Mouse (Mus musculus) hematopoietic stem cell, adult 5-6 weeks (primary cell): ENCODE data around the gene Krt18. TPM values are rescaled to one million over a fixed set of nuclear protein-coding genes. Genes with fewer than 3 reads are reported as not detected.
"Not testable (repeated sequence)": the region's sequence is repeated elsewhere in the genome, so short reads cannot be mapped to it uniquely, and the experiment has no call there.

Experiments used
- ATAC-seq, 2 experiments: fragments of 125-278 bp in 1 of 2; replicated peaks in 1 of 2; 2 replicates each; pipeline ENCODE4 v1.8.0; 2016 to 2017; ENCODE audit warnings: inconsistent platforms in 2 of 2, mild to moderate bottlenecking in 2 of 2, moderate number of reproducible peaks in 2 of 2, low read depth in 1 of 2, moderate TSS enrichment in 1 of 2; ENCODE audit not compliant: low FRiP score in 2 of 2, poor library complexity in 2 of 2, severe bottlenecking in 2 of 2, insufficient read depth in 1 of 2, low TSS enrichment in 1 of 2
- total RNA-seq: library from RNA; stranded (forward); fragments of 172-1452, 232-1000 nt; gene quantifications from 2 replicates; pipeline ENCODE4 v1.2.3, GENCODE M21; 2017

The Krt18 gene
- total RNA-seq, result 58.8 and 66.5 TPM in 2 replicates

- ATAC-seq, result peak; percentile 60 to 70
These were observed at the start of gene Krt18 for GRCm38 (mm10) chr15:102028040-102028439. TSS of gene Krt18 (plus strand) at chr15:102028180.

GRCm38 (mm10) chr15:101980849-101981248 is 47.1 kb upstream of the Krt18 start:
- ATAC-seq, result no peak

- ATAC-seq, result no peak
These were observed 44.5 kb upstream of the Krt18 start for GRCm38 (mm10) chr15:101983315-101983948.

GRCm38 (mm10) chr15:101983949-101984601 is 43.9 kb upstream of the Krt18 start:
- peak; percentile 93 to 97 for ATAC-seq

- no peak for ATAC-seq
These were observed 43.2 kb upstream of the Krt18 start for GRCm38 (mm10) chr15:101984746-101985145.

GRCm38 (mm10) chr15:101988119-101988518 is 39.9 kb upstream of the Krt18 start:
- ATAC-seq, result peak; percentile 42 to 51; a peak in 2 of 4 replicates

GRCm38 (mm10) chr15:101988714-101989113 is 39.3 kb upstream of the Krt18 start:
- no peak for ATAC-seq

- no peak for ATAC-seq
These were observed 37.0 kb upstream of the Krt18 start for GRCm38 (mm10) chr15:101990946-101991345.

GRCm38 (mm10) chr15:101994365-101994764 is 33.6 kb upstream of the Krt18 start:
- no peak for ATAC-seq

GRCm38 (mm10) chr15:101995484-101996236 is 32.3 kb upstream of the Krt18 start:
- ATAC-seq, result no peak

GRCm38 (mm10) chr15:101996450-101997078 is 31.4 kb upstream of the Krt18 start:
- ATAC-seq, result not testable (repeated sequence)

GRCm38 (mm10) chr15:101999156-101999555 is 28.8 kb upstream of the Krt18 start:
- ATAC-seq, result peak in 1 of 2 experiments; percentile 35; a peak in 2 of 4 replicates

- no peak for ATAC-seq
These were observed 28.2 kb upstream of the Krt18 start for GRCm38 (mm10) chr15:101999676-102000335.

- ATAC-seq, result peak; percentile 72 to 85
These were observed 25.1 kb upstream of the Krt18 start for GRCm38 (mm10) chr15:102002646-102003488.

GRCm38 (mm10) chr15:102003516-102003915 is 24.5 kb upstream of the Krt18 start:
- no peak for ATAC-seq

GRCm38 (mm10) chr15:102004189-102004588 is 23.8 kb upstream of the Krt18 start, which contains the start of gene Krt8:
TSS of gene Krt8 (minus strand) at chr15:102004482.
- ATAC-seq, result no peak
